Mouse (Mus musculus) embryonic fibroblast, embryonic 13.5 days (primary cell): ENCODE data around the gene Dcaf10. TPM values are rescaled to one million over a fixed set of nuclear protein-coding genes. Genes with fewer than 3 reads are reported as not detected.
"Not testable (repeated sequence)": the region's sequence is repeated elsewhere in the genome, so short reads cannot be mapped to it uniquely, and the experiment has no call there.

Experiments used
- H3K27ac ChIP-seq: 2 replicates; pipeline ENCODE4 v1.5.1; 2012; ENCODE audit warnings: low read length, control low read depth, inconsistent platforms; ENCODE audit not compliant: insufficient read depth
- H3K4me1 ChIP-seq: 2 replicates; pipeline ENCODE4 v1.6.1; 2011; ENCODE audit warnings: low read length; ENCODE audit not compliant: control insufficient read depth, insufficient read depth
- H3K4me3 ChIP-seq: 2 replicates; pipeline ENCODE4 v1.5.1; 2011; ENCODE audit warnings: mild to moderate bottlenecking, control low read depth, low read length; ENCODE audit not compliant: insufficient read depth
- CTCF ChIP-seq: IDR thresholded peaks from 2 replicates; pipeline ENCODE4 v1.5.1; 2011; ENCODE audit warnings: mild to moderate bottlenecking, control low read depth, low read length, moderate library complexity, borderline replicate concordance; ENCODE audit not compliant: insufficient read depth
- POLR2A ChIP-seq: IDR thresholded peaks from 2 replicates; pipeline ENCODE4 v1.6.1; 2011; ENCODE audit warnings: low read depth, mild to moderate bottlenecking, control low read depth, low read length, moderate library complexity
- polyA plus RNA-seq: library from polyadenylated mRNA; stranded (reverse); fragments of >200 nt; gene quantifications from 2 replicates; pipeline ENCODE4 v1.2.4, GENCODE M21; 2011; ENCODE audit warnings: low read depth; ENCODE audit not compliant: missing spikeins, insufficient read length

The Dcaf10 gene
- polyA plus RNA-seq, 1 experiment: 26.3 TPM

GRCm38 (mm10) chr4:45342286-45343155 lies 620 bp downstream of the Dcaf10 start, which contains the start of gene Exosc3:
Exosc3 (minus strand) TSS chr4:45342732.
- Histone ChIP-seq H3K4me3 (peak within 1 kb of the TSS; percentile 71), H3K4me1 (no peaks in the 10 kb centered on the region), H3K27ac (peak within 1 kb of the TSS; percentile 76)
- no peak for TF ChIP-seq CTCF

DNA sequence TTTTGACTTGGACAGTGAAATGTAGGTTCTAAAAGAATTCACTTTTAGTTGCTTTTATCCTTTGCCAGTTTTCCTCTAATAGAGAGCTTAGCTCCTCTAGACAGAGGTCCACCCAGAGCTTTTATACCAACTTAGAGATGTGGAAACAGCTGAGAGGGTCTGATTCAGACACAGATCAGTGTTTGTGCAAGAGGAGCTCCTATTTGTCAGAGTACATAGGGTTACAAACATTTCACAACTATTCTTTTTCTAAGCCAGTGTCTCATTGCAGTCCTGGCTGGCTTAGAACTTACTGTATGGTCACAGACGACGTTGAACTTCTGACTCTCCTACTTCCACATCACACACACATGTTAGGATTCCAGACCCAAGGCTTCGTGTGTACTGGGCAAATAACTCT lies 14.8 kb downstream of the Dcaf10 start:
- Histone ChIP-seq H3K27ac (no peak overlapping the region), H3K4me1 (no peaks in the 10 kb centered on the region), H3K4me3 (no peak overlapping the region)
- TF ChIP-seq CTCF (no peak), POLR2A (no peak)

GRCm38 (mm10) chr4:45371261-45371660 lies 29.4 kb downstream of the Dcaf10 start:
- Histone ChIP-seq H3K4me1 (no peaks in the 10 kb centered on the region), H3K27ac (no peak overlapping the region), H3K4me3 (no peak overlapping the region)
- no peak for TF ChIP-seq CTCF
- TF ChIP-seq POLR2A: no peak

DNA sequence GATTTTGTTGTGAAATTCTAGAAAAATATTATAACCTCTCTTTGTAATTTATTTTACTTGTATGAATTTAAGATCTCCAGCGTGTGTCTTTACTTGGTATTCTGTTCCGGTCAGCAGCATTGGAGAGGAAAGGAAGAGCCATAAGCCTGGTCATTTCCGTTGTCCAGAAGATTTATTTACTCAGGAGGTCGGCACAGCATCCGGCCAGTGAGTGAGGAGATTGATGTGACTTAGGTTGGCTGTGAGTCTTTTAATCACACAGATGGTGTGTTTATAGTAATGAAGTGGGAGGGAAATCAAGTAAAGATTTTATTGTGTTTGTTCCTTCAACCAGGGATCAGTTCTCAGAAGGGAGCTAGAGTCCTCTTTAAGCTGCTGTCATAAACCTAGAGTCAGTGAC lies 33.0 kb downstream of the Dcaf10 start:
- Histone ChIP-seq H3K4me1 (no peaks in the 10 kb centered on the region), H3K27ac (no peak overlapping the region), H3K4me3 (no peak overlapping the region)
- TF ChIP-seq CTCF: no peak
- no peak for TF ChIP-seq POLR2A

GRCm38 (mm10) chr4:45376573-45376972 lies 34.7 kb downstream of the Dcaf10 start:
- no peak overlapping the region for H3K4me3 ChIP-seq
- no peaks in the 10 kb centered on the region for H3K4me1 ChIP-seq
- TF ChIP-seq POLR2A (no peak), CTCF (no peak)
- H3K27ac ChIP-seq: no peak overlapping the region

GRCm38 (mm10) chr4:45380903-45381580 lies 39.1 kb downstream of the Dcaf10 start:
- H3K4me3 ChIP-seq, H3K27ac ChIP-seq, H3K4me1 ChIP-seq: not testable (repeated sequence)

GRCm38 (mm10) chr4:45382133-45382532 lies 40.2 kb downstream of the Dcaf10 start:
- H3K4me3 ChIP-seq, H3K27ac ChIP-seq, H3K4me1 ChIP-seq: not testable (repeated sequence)

DNA sequence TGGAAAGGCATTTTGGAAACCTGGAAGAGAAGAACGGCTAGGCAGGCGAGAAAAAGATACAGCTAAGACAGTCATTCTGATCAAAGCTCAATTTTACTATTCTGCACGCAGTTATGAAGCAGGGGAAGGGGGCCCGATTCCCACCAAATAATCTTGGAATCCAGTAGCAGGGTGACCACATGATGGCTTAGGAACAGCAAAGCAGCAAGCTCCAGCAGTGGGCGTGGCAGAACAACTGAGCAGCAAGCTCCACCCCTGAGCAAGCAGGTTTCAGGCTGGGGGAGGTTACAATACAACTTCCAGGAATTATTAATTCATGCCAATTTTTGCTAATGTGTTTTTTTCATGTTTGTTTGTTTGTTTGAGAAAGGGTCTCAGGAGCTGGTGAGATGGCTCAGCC lies 45.4 kb downstream of the Dcaf10 start:
- H3K27ac ChIP-seq, H3K4me1 ChIP-seq, H3K4me3 ChIP-seq: not testable (repeated sequence)

- no peak overlapping the region for H3K27ac ChIP-seq
- no peak for TF ChIP-seq CTCF
- TF ChIP-seq POLR2A: no peak
- no peaks in the 10 kb centered on the region for H3K4me1 ChIP-seq
- H3K4me3 ChIP-seq: no peak overlapping the region
Measured at GRCm38 (mm10) chr4:45392099-45392498, 50.2 kb downstream of the Dcaf10 start.

GRCm38 (mm10) chr4:45392572-45392971 lies 50.7 kb downstream of the Dcaf10 start:
- TF ChIP-seq POLR2A (no peak), CTCF (no peak)
- no peaks in the 10 kb centered on the region for H3K4me1 ChIP-seq
- H3K27ac ChIP-seq: no peak overlapping the region
- no peak overlapping the region for H3K4me3 ChIP-seq
